Mouse (Mus musculus) adrenal gland, postnatal 14 days (tissue): Measurements from ENCODE around the gene Bag6. TPM values are rescaled to one million over a fixed set of nuclear protein-coding genes. Genes with fewer than 3 reads are reported as not detected.

Experiments used
- DNase-seq: peaks from one replicate; pipeline ENCODE4 v3.0.0; 2021; ENCODE audit warnings: mixed read lengths
- total RNA-seq: library from RNA; stranded (reverse); gene quantifications from 2 replicates; pipeline ENCODE4 v1.2.3, GENCODE M21; 2021

Gene Bag6
- total RNA-seq, 1 experiment from 2014 or later, result 375 TPM

- no peak for DNase-seq
These were observed 12.4 kb downstream of the Bag6 start for GRCm38 (mm10) chr17:35147348-35147747.

GRCm38 (mm10) chr17:35147922-35148639 is 13.1 kb downstream of the Bag6 start:
- DNase-seq, result peak; percentile 63

- DNase-seq, result no peak
These were observed 17.1 kb downstream of the Bag6 start for GRCm38 (mm10) chr17:35152121-35152520.

GRCm38 (mm10) chr17:35153077-35153476 is 18.1 kb downstream of the Bag6 start:
- DNase-seq, result no peak

- no peak for DNase-seq
These were observed 19.0 kb downstream of the Bag6 start for GRCm38 (mm10) chr17:35153931-35154330.

- no peak for DNase-seq
These were observed 19.6 kb downstream of the Bag6 start for GRCm38 (mm10) chr17:35154616-35155015.

- DNase-seq, result no peak
These were observed 20.5 kb downstream of the Bag6 start for GRCm38 (mm10) chr17:35155451-35155850.

- no peak for DNase-seq
These were observed 21.7 kb downstream of the Bag6 start for GRCm38 (mm10) chr17:35156461-35157200.

- DNase-seq, result no peak
These were observed 22.3 kb downstream of the Bag6 start for GRCm38 (mm10) chr17:35157254-35157653.

- no peak for DNase-seq
These were observed 22.7 kb downstream of the Bag6 start for GRCm38 (mm10) chr17:35157661-35158175.

- DNase-seq, result no peak
These were observed 24.0 kb downstream of the Bag6 start for GRCm38 (mm10) chr17:35158850-35159593.

GRCm38 (mm10) chr17:35159638-35160037 is 24.7 kb downstream of the Bag6 start:
- DNase-seq, result no peak

- DNase-seq, result no peak
These were observed 26.4 kb downstream of the Bag6 start for GRCm38 (mm10) chr17:35161421-35161820.

- DNase-seq, result no peak
These were observed 27.1 kb downstream of the Bag6 start for GRCm38 (mm10) chr17:35162121-35162520.

- DNase-seq, result peak; percentile 62
These were observed 27.8 kb downstream of the Bag6 start for GRCm38 (mm10) chr17:35162730-35163129.

- DNase-seq, result no peak
These were observed 28.5 kb downstream of the Bag6 start for GRCm38 (mm10) chr17:35163326-35164081.

GRCm38 (mm10) chr17:35164218-35164567 is 29.2 kb downstream of the Bag6 start:
- no peak for DNase-seq

GRCm38 (mm10) chr17:35164568-35165450 is 29.8 kb downstream of the Bag6 start, which contains the start of gene Prrc2a:
Gene Prrc2a, minus strand, starts transcription at chr17:35164897.
- peak; percentile 98 for DNase-seq

GRCm38 (mm10) chr17:35165451-35166155 is 30.6 kb downstream of the Bag6 start:
- no peak for DNase-seq

- peak; percentile 74 for DNase-seq
These were observed 31.5 kb downstream of the Bag6 start for GRCm38 (mm10) chr17:35166352-35167035.
